Mouse (Mus musculus): ENCODE data around the gene Bfsp2.

DNA sequence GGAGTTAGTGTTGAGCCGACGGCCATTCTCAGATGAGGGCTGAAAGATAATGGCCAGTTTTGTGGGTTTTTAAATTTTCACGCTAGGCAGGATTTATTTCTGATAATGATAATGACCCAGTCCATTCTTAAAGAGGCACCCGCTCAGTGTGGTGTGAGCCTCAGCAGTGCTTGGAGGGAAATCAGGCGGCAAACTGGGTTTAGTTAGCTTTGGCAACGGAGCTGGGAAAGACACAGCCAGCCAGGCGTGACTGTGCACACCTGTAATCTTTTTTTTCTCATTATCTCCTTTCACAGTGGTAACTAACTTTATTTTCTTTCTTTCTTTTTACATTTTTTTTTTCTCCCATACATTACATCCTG, 36.4 kb downstream of the Bfsp2 start:
- TF ChIP-seq CHD2 (IDR thresholded peaks at IDR 0.05; ENCODE audit: low read depth, low read length) = no peak
- TF ChIP-seq ZC3H11A (IDR thresholded peaks at IDR 0.05; ENCODE audit: borderline replicate concordance, low read depth, low read length) = no peak
- TF ChIP-seq ZNF384 (IDR thresholded peaks at IDR 0.05; ENCODE audit: low read depth, low read length) = no peak
- no peak for TF ChIP-seq HCFC1 (IDR thresholded peaks at IDR 0.05; ENCODE audit: borderline replicate concordance, insufficient read depth, low read length)

Measured in ES-E14 (cell line).